20 mouse cellular contexts compared by ENCODE assay signal in genomic region chr6:59311241-59311640, GRCm38 (mm10).
A peak's percentile ranks its signal among the peaks of the same experiment; 100 is the strongest.
DNase-seq lines count a peak whose midpoint lies in the region; ATAC-seq lines count a peak whose summit lies in the region.
"Had no signal": no experiment of that assay in that cellular context is flagged by ENCODE, and none has a peak within 500 bp of the region (broad histone marks: within the 10 kb centered on the region; RNA-seq: fewer than 3 reads in every experiment).

No protein-coding gene starts in this region.

- DNase-seq in cerebellum, adult 9-10 months = peak; percentile 66
- no peak for DNase-seq in cerebellum, postnatal 25 days
- DNase-seq in cerebellum, postnatal 10 days = peak; percentile 21 to 38
- DNase-seq in brain, adult 2 months (ENCODE audit: low read depth, low spot score) = peak; percentile 59
- no peak for DNase-seq in thymus, postnatal 25 days
- DNase-seq: adrenal gland, adult 2 months; adrenal gland, adult 8-10 months; adrenal gland, postnatal 10 days; adrenal gland, postnatal 14 days; adrenal gland, postnatal 25 days; adrenal gland, postnatal 36 days; B cell, adult 2 months; cerebellum, adult 11 months; cerebellum, adult 11-12 months; cerebellum, adult 18-20 months; cerebellum, adult 8-10 months had no signal

- ATAC-seq in cerebellum, adult (ENCODE audit: insufficient number of reproducible peaks, low FRiP score, low TSS enrichment) = no peak
- ATAC-seq: activated CD4-positive, CD25-positive, alpha-beta regulatory T cell, adult 4 months; CD4-positive, CD25-positive, alpha-beta regulatory T cell, adult 4 months; Patski had no signal

Comparison
In these comparisons a context has a peak if more than half of its experiments do, and no peak if none do; other contexts are left out.
1. DNase-seq: peak in cerebellum, adult 9-10 months (single experiment), cerebellum, postnatal 10 days (2 of 2) and brain, adult 2 months (single experiment); none in cerebellum, postnatal 25 days (0 of 2) and thymus, postnatal 25 days (single experiment).